Mouse (Mus musculus) liver, embryonic 15.5 days (tissue): ENCODE data around the gene Gm20388. TPM values are rescaled to one million over a fixed set of nuclear protein-coding genes. Genes with fewer than 3 reads are reported as not detected.

ENCODE experiments used
- ATAC-seq: fragments of 200-750 bp; cut with Nextera tagmentation; 2 replicates; pipeline ENCODE4 v1.8.0; 2017; ENCODE audit warnings: moderate number of reproducible peaks, mild to moderate bottlenecking, moderate library complexity; ENCODE audit not compliant: insufficient read depth
- H3K27ac ChIP-seq: fragments of 300-500 bp; sonication (generic); replicated peaks from 2 replicates; pipeline ENCODE4 v1.5.1; 2015; ENCODE audit warnings: mild to moderate bottlenecking, inconsistent platforms
- H3K27me3 ChIP-seq: fragments of 300-500 bp; sonication (generic); 2 replicates; pipeline ENCODE4 v1.6.1; 2015; ENCODE audit warnings: mild to moderate bottlenecking, inconsistent platforms
- H3K36me3 ChIP-seq: fragments of 300-500 bp; sonication (generic); replicated peaks from 2 replicates; pipeline ENCODE4 v1.6.1; 2015; ENCODE audit warnings: moderate library complexity, mild to moderate bottlenecking, inconsistent platforms
- H3K4me1 ChIP-seq: fragments of 300-500 bp; sonication (generic); replicated peaks from 2 replicates; pipeline ENCODE4 v1.6.1; 2015; ENCODE audit warnings: inconsistent platforms
- H3K4me2 ChIP-seq: fragments of 300-500 bp; sonication (generic); 2 replicates; pipeline ENCODE4 v1.6.1; 2015; ENCODE audit warnings: moderate library complexity, mild to moderate bottlenecking, inconsistent platforms
- H3K4me3 ChIP-seq: fragments of 300-500 bp; sonication (generic); replicated peaks from 2 replicates; pipeline ENCODE4 v1.5.1; 2015; ENCODE audit warnings: mild to moderate bottlenecking, inconsistent platforms
- H3K9ac ChIP-seq: fragments of 300-500 bp; sonication (generic); 2 replicates; pipeline ENCODE4 v1.6.1; 2015; ENCODE audit warnings: moderate library complexity, mild to moderate bottlenecking, inconsistent platforms
- H3K9me3 ChIP-seq: fragments of 300-500 bp; sonication (generic); replicated peaks from 2 replicates; pipeline ENCODE4 v1.6.1; 2016; ENCODE audit warnings: inconsistent platforms
- WGBS: fragments of 180-500 bp; shearing (Covaris S2); methylation state at CpG from one replicate; pipeline ENCODE4 v1.1.7; 2015; ENCODE audit warnings: mixed read lengths; ENCODE audit not compliant: insufficient replicate concordance; 5-methylcytosine and 5-hydroxymethylcytosine counted together
- polyA plus RNA-seq: library from polyadenylated mRNA; unstranded; fragments of >200 nt; fragmentation: Nextera tagmentation; extraction: Ambion mirVana; gene quantifications from 2 replicates; pipeline ENCODE4 v1.2.1, GENCODE M21; 2015

The Gm20388 gene
- polyA plus RNA-seq, 1 experiment from 2014 or later, result not detected

DNA sequence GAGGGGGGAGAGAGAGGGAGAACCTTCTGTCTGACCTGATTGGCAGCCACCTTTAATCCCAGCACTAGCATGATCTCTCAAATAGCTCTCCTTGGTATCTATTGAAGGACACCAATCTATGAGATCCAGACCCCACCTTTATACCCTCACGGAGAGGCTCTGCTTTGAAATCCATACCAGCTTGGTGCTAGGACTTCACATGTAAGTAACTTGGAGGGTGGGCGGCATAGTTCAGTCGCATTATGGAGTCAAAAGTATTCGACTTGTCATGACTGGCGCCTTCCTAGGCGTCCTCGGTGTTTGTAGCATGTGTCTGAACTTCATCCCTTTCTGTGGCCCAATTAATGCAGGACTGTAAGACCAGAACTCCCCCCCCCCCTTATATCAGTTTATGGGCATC, 2464.7 kb downstream of the Gm20388 start:
- no peak overlapping the region for H3K27ac ChIP-seq
- H3K9me3 ChIP-seq, result no peaks in the 10 kb centered on the region
- peaks cover 25% of the 10 kb centered on the region for H3K36me3 ChIP-seq
- H3K9ac ChIP-seq, result peak overlapping the region; percentile 61
- H3K27me3 ChIP-seq, result no peaks in the 10 kb centered on the region
- peak overlapping the region; percentile 90 for H3K4me2 ChIP-seq
- H3K4me3 ChIP-seq, result peak overlapping the region; percentile 96; the same call in 1 of the 2 replicates
- H3K4me1 ChIP-seq, result peaks cover 49% of the 10 kb centered on the region
- no peak for ATAC-seq
- WGBS, result 77% methylated on average over 7 of the region's 7 CpGs

- ATAC-seq, result no peak; the same call in 1 of the 2 replicates
- WGBS, result 11% methylated on average over 13 of the region's 13 CpGs
Measured at GRCm38 (mm10) chr8:122375751-122376364, 2465.2 kb downstream of the Gm20388 start.

DNA sequence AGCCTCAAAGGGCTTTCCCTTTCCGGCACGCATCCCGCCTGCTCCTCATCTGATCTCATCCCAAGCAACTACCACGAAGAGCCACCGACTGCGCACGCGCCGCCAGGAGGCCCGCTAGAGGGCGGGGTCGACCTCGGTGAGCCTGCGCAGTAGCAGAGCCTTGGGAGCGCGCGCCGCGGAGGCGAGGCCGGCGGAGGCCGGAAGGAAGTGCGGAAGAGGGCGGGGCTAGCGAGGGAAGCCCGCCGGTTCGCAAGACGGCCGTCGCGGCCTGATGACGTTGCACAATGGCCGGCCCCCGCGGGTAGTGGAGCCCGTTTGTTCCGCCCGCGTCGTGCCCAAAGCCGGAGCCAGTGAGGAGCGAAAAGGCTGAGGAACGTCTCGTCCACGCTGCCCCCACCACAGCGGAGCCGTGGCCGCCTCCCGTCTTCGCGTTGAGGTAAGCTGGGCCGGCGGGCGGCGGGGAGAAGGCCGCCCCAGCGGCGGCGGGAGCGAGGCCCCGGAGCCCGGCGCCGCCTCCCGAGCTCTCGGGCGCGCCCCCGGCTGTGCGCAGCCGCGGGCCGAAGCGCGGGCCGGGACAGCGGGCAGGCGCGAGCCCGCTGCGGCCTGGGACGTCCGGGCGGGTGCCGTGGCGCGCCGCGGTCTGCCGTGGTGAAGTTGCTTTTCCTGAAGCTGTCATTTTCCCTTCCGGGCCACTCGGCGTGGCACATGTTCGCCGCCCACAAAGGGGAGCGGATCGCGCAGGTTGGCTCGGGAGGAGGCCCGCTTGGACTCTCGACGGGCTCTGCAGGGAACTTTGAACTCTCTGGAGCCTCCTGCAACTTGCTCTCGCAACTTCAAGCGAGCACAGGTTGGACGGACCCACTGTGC, 2466.0 kb downstream of the Gm20388 start, which contains the start of gene Zc3h18:
Gene Zc3h18, plus strand, starts transcription at position 245 of the 867 bp plus-strand sequence.
- Histone ChIP-seq H3K27me3 (no peaks in the 10 kb centered on the region), H3K36me3 (peaks cover 38% of the 10 kb centered on the region), H3K4me3 (peak within 1 kb of the TSS; percentile 96), H3K4me1 (peaks cover 53% of the 10 kb centered on the region), H3K27ac (peak within 1 kb of the TSS; percentile 93), H3K4me2 (peak within 1 kb of the TSS; percentile 90), H3K9ac (peak within 1 kb of the TSS; percentile 88), H3K9me3 (no peaks in the 10 kb centered on the region)
- WGBS, result under 1% methylated on average over 106 of the region's 107 CpGs
- ATAC-seq, result peak; percentile 93

More at GRCm38 (mm10) chr8:122375751-122376364, 2465.2 kb downstream of the Gm20388 start:
- Histone ChIP-seq H3K27ac (peak overlapping the region; percentile 78), H3K4me3 (peak overlapping the region; percentile 96), H3K27me3 (no peaks in the 10 kb centered on the region), H3K9ac (peak overlapping the region; percentile 61), H3K4me1 (peaks cover 49% of the 10 kb centered on the region), H3K9me3 (no peaks in the 10 kb centered on the region), H3K36me3 (peaks cover 31% of the 10 kb centered on the region), H3K4me2 (peak overlapping the region; percentile 90)

GRCm38 (mm10) chr8:122383039-122383438, 2472.4 kb downstream of the Gm20388 start:
- ATAC-seq, result no peak
- H3K4me1 ChIP-seq, result peaks cover 37% of the 10 kb centered on the region

DNA sequence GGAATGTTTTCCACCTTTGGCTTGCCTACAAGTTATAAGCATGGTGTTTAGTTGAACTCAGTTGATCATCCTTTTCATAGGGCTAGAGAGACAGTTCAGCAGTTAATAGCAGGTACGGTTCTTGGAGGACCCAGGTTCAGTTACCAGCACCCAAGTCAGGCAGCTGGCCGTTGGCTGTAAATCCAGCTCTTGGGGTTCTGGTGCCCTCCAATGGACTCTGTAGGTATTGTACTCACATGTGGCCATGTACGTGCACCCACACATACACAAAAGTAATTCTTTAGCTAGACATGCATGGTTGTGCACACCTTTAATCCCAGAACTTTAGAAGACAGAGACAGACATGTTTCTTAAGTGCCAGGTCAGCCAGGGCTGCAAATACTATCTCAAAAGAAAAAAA, 2478.7 kb downstream of the Gm20388 start:
- H3K4me3 ChIP-seq, result no peak overlapping the region
- ATAC-seq, result no peak
- peaks cover 8% of the 10 kb centered on the region; the same call in 1 of the 2 replicates for H3K4me1 ChIP-seq
- WGBS, result 90% methylated on average over 3 of the region's 3 CpGs
- no peaks in the 10 kb centered on the region for H3K27me3 ChIP-seq
- no peak overlapping the region for H3K4me2 ChIP-seq
- H3K9ac ChIP-seq, result no peak overlapping the region
- H3K9me3 ChIP-seq, result 0 out of 2 replicates have a peak, but pooled peaks cover 3% of the 10 kb centered on the region
- no peak overlapping the region for H3K27ac ChIP-seq
- H3K36me3 ChIP-seq, result peaks cover 96% of the 10 kb centered on the region

More at GRCm38 (mm10) chr8:122383039-122383438, 2472.4 kb downstream of the Gm20388 start:
- 78% methylated on average over 4 of the region's 4 CpGs for WGBS
- Histone ChIP-seq H3K27ac (no peak overlapping the region), H3K36me3 (peaks cover 98% of the 10 kb centered on the region), H3K4me2 (no peak overlapping the region), H3K9ac (no peak overlapping the region), H3K9me3 (no peaks in the 10 kb centered on the region), H3K27me3 (no peaks in the 10 kb centered on the region), H3K4me3 (no peak overlapping the region)

GRCm38 (mm10) chr8:122390758-122391157, 2480.1 kb downstream of the Gm20388 start:
- Histone ChIP-seq H3K4me1 (peaks cover 4% of the 10 kb centered on the region; the same call in 1 of the 2 replicates), H3K27me3 (no peaks in the 10 kb centered on the region), H3K27ac (no peak overlapping the region), H3K4me3 (no peak overlapping the region), H3K4me2 (no peak overlapping the region), H3K9ac (no peak overlapping the region), H3K36me3 (peaks cover 96% of the 10 kb centered on the region), H3K9me3 (0 out of 2 replicates have a peak, but pooled peaks cover 3% of the 10 kb centered on the region)
- ATAC-seq, result no peak
- 70% methylated on average over 3 of the region's 3 CpGs for WGBS

DNA sequence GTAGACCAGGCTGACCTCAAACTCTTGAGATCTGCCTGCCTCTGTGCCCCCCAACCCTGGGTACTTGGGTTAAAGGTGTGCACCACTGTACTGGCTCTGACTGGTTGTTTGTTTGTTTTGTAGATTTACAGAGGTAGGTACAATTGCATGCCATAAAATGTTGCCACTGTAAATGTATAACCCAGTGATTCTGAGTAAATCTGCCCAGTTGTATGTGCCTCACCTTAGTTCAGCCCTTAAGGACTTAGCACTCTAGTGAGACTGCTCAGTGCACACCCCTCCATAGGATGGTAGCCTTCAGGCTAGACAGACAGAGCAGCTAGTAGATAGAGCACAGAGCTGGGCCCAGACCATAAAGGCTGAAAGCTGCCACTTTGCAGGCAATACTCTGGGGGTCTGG, 2483.1 kb downstream of the Gm20388 start:
- Histone ChIP-seq H3K9ac (no peak overlapping the region), H3K36me3 (peaks cover 92% of the 10 kb centered on the region), H3K4me3 (no peak overlapping the region), H3K27ac (no peak overlapping the region), H3K27me3 (no peaks in the 10 kb centered on the region), H3K4me2 (no peak overlapping the region), H3K4me1 (no peaks in the 10 kb centered on the region), H3K9me3 (0 out of 2 replicates have a peak, but pooled peaks cover 3% of the 10 kb centered on the region)
- ATAC-seq, result no peak

GRCm38 (mm10) chr8:122395291-122395690, 2484.7 kb downstream of the Gm20388 start:
- no peak for ATAC-seq
- H3K36me3 ChIP-seq, result peaks cover 92% of the 10 kb centered on the region
- WGBS, result 83% methylated on average over 6 of the region's 6 CpGs

GRCm38 (mm10) chr8:122398186-122398585, 2487.5 kb downstream of the Gm20388 start:
- no peak overlapping the region for H3K4me3 ChIP-seq
- no peaks in the 10 kb centered on the region for H3K4me1 ChIP-seq
- WGBS, result 88% methylated on average over 9 of the region's 9 CpGs
- H3K9me3 ChIP-seq, result no peaks in the 10 kb centered on the region
- ATAC-seq, result no peak
- H3K27me3 ChIP-seq, result no peaks in the 10 kb centered on the region
- H3K27ac ChIP-seq, result no peak overlapping the region
- peaks cover 96% of the 10 kb centered on the region for H3K36me3 ChIP-seq
- H3K9ac ChIP-seq, result no peak overlapping the region
- no peak overlapping the region for H3K4me2 ChIP-seq

More at GRCm38 (mm10) chr8:122395291-122395690, 2484.7 kb downstream of the Gm20388 start:
- Histone ChIP-seq H3K4me1 (no peaks in the 10 kb centered on the region), H3K27me3 (no peaks in the 10 kb centered on the region), H3K27ac (no peak overlapping the region), H3K4me2 (no peak overlapping the region), H3K9ac (no peak overlapping the region), H3K4me3 (no peak overlapping the region), H3K9me3 (no peaks in the 10 kb centered on the region)

- H3K9ac ChIP-seq, result no peak overlapping the region
- H3K36me3 ChIP-seq, result peaks cover 99% of the 10 kb centered on the region
- 29% methylated on average over 9 of the region's 9 CpGs for WGBS
- H3K27ac ChIP-seq, result 0 out of 2 replicates have a peak overlapping the region, but pooled peaks have one; percentile 38
- ATAC-seq, result peak; percentile 50; the same call in 1 of the 2 replicates
- no peak overlapping the region for H3K4me2 ChIP-seq
- H3K9me3 ChIP-seq, result no peaks in the 10 kb centered on the region
- no peak overlapping the region for H3K4me3 ChIP-seq
- H3K27me3 ChIP-seq, result no peaks in the 10 kb centered on the region
- H3K4me1 ChIP-seq, result peaks cover 13% of the 10 kb centered on the region
Measured at GRCm38 (mm10) chr8:122405146-122405805, 2494.6 kb downstream of the Gm20388 start.
